Mouse (Mus musculus) G1E (cell line): ENCODE data around the gene Ncbp2. TPM values are rescaled to one million over a fixed set of nuclear protein-coding genes. Genes with fewer than 3 reads are reported as not detected.

ENCODE experiments used
- ATAC-seq: 2 replicates; pipeline ENCODE4 v1.8.0; 2016; ENCODE audit warnings: mild to moderate bottlenecking; ENCODE audit not compliant: insufficient number of reproducible peaks, poor library complexity, low FRiP score, severe bottlenecking; ENCODE audit errors: extremely low read depth
- DNase-seq: peaks from one replicate; pipeline ENCODE4 v3.0.0; 2012; ENCODE audit warnings: low spot score
- H3K27me3 ChIP-seq: 2 replicates; pipeline ENCODE4 v1.6.1; 2012; ENCODE audit warnings: mild to moderate bottlenecking, low read length, inconsistent platforms; ENCODE audit not compliant: insufficient read depth
- H3K36me3 ChIP-seq: replicated peaks from 2 replicates; pipeline ENCODE3; 2012; ENCODE audit warnings: mild to moderate bottlenecking, inconsistent platforms
- H3K4me1 ChIP-seq: 2 replicates; pipeline ENCODE4 v1.6.1; 2012; ENCODE audit warnings: low read depth, low read length, inconsistent platforms, mixed read lengths; ENCODE audit not compliant: insufficient read depth
- H3K4me3 ChIP-seq: 2 replicates; pipeline ENCODE4 v1.5.1; 2012; ENCODE audit warnings: low read depth, mild to moderate bottlenecking, inconsistent platforms, low read length, moderate library complexity, mixed read lengths
- H3K9me3 ChIP-seq: replicated peaks from 2 replicates; pipeline ENCODE4 v1.6.1; 2012; ENCODE audit warnings: inconsistent platforms
- CTCF ChIP-seq: IDR thresholded peaks from 2 replicates; pipeline ENCODE4 v1.5.1; 2012; ENCODE audit warnings: low read depth, low read length, inconsistent platforms, mixed read lengths
- GATA1 ChIP-seq: IDR thresholded peaks from 2 replicates; pipeline ENCODE4 v1.6.1; 2012; ENCODE audit warnings: borderline replicate concordance, low read length, inconsistent platforms, mixed read lengths
- GATA2 ChIP-seq: IDR thresholded peaks from 2 replicates; pipeline ENCODE4 v1.6.1; 2012; ENCODE audit warnings: low read depth, low read length, inconsistent platforms, borderline replicate concordance
- POLR2AphosphoS5 ChIP-seq: IDR thresholded peaks from 2 replicates; pipeline ENCODE4 v1.6.1; 2012; ENCODE audit warnings: low read depth, low read length, inconsistent platforms; ENCODE audit not compliant: insufficient replicate concordance
- TAL1 ChIP-seq: conservative IDR thresholded peaks from 2 replicates; pipeline ENCODE4 v1.6.1; 2012; ENCODE audit warnings: low read depth, low read length, inconsistent platforms, mixed read lengths
- polyA plus RNA-seq: library from polyadenylated mRNA; stranded (reverse); fragments of >175 nt; gene quantifications from 2 replicates; pipeline ENCODE4 v1.2.3, GENCODE M21; 2012
- total RNA-seq, 2 experiments: library from RNA; stranded (forward) in 1 of 2; stranded (reverse) in 1 of 2; fragments of 200-1000 nt in 1 of 2; fragments of >200 nt in 1 of 2; fragmentation: Nextera tagmentation in 1 of 2; gene quantifications; 2 replicates each; pipeline ENCODE4 v1.2.3; 2014 to 2017

Ncbp2 gene
- total and polyA plus RNA-seq, 3 experiments, result 33.9 to 102 (median 64.4) TPM

DNA sequence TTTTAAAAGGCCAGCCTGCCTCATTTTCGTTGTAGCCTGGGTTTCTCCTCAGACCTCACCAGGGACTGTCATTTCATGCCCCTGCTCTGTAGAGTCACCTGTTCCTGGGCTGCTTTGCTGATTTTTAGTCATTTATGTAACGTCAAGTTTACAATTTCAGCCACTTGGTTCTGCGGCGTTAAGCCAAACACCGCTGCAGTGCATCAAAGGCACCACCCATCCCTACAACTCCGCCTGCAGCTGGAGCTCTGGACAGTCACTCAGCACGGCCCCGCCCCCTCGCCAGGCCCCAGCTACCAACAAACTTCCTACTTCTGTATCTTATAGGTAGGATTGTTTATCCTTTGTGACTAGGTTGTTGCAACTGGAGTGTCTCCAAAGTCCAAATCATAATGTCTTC lies 41.4 kb upstream of the Ncbp2 start:
- TF ChIP-seq GATA1, result no peak
- TF ChIP-seq CTCF, result no peak
- no peak for TF ChIP-seq TAL1
- no peak for TF ChIP-seq POLR2AphosphoS5
- TF ChIP-seq GATA2, result no peak
- Histone ChIP-seq H3K4me3 (no peak overlapping the region), H3K36me3 (no peaks in the 10 kb centered on the region), H3K9me3 (no peaks in the 10 kb centered on the region), H3K4me1 (no peaks in the 10 kb centered on the region), H3K27me3 (peaks cover 17% of the 10 kb centered on the region; the same call in 1 of the 2 replicates)
- no peak for DNase-seq
- no peak for ATAC-seq

DNA sequence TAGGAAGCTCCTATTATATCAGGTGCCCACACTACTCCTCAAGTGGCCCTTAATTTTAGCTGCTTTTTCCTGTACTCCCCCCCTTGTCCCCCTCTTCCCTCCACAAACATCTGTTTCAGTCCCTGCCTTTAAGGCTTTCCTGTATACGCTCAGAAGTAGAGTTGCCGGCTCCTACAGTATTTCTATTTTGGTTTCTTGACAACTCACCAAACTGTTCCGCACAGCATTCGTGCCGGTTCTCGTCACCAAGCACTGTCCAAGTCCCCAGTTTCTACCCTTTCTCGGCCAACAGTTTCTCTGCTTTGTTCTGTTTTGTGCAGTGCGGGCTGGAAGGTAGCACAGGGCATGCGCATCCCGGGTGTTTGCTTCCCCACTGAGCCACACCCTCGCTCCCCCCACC lies 39.4 kb upstream of the Ncbp2 start:
- TF ChIP-seq GATA2 (no peak), CTCF (no peak), TAL1 (no peak), GATA1 (no peak), POLR2AphosphoS5 (no peak)
- H3K4me3 ChIP-seq, result no peak overlapping the region
- H3K27me3 ChIP-seq, result peaks cover 23% of the 10 kb centered on the region
- H3K4me1 ChIP-seq, result no peaks in the 10 kb centered on the region
- DNase-seq (no peak), ATAC-seq (no peak)
- H3K36me3 ChIP-seq, result no peaks in the 10 kb centered on the region
- no peaks in the 10 kb centered on the region for H3K9me3 ChIP-seq

DNA sequence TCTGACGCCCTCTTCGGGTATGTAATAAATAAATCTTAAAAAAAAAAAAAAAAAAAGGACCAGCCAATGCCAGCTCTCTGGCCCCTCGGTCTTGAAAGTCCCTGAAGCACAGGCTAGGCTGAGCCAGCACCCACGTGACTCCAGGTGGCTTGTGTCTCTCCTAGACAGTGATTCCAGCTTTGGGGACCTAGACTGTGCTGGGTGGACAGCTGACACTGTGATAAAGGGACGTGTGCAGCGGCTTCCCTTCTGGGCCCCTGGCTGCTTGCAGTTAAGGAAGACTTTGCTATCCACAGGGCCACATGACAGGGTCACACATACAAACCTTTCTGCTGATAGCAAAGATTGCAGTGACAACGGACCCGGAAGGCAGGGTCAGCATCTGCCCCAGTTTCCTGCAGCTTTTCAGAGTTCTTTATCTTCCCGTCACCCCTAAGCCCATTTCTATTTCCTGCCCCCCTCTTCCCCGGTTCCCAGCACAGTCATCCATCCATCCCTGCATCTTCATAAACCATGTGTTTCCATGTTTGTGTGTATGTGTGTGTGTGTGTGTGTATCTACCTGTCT lies 37.9 kb upstream of the Ncbp2 start:
- ATAC-seq, result no peak
- no peak overlapping the region for H3K4me3 ChIP-seq
- TF ChIP-seq POLR2AphosphoS5, result no peak
- no peak for TF ChIP-seq CTCF
- TF ChIP-seq GATA2, result no peak
- no peak for TF ChIP-seq TAL1
- no peak for TF ChIP-seq GATA1
- no peaks in the 10 kb centered on the region for H3K4me1 ChIP-seq
- no peak for DNase-seq
- peaks cover 23% of the 10 kb centered on the region for H3K27me3 ChIP-seq
- no peaks in the 10 kb centered on the region for H3K36me3 ChIP-seq
- no peaks in the 10 kb centered on the region for H3K9me3 ChIP-seq

DNA sequence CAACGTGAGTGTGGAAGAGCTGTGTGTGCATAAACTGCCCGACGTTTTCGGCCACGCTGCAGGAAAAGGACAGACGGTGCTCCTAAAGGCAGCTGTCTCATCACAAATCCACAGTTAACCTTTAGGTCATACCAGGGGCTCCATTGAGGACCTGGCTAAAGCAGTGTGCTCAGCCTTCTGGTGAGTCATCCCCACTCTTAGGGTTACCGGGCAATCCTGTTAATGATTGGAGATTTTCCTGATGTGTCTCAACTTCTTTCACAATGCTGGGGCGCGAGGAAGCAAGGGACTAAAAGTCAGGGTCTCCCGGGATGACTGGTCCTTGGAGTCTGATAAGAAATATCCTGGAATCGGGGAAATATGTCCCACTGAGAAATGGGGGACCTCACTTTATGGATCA lies 30.5 kb upstream of the Ncbp2 start:
- Histone ChIP-seq H3K4me3 (no peak overlapping the region), H3K36me3 (no peaks in the 10 kb centered on the region), H3K27me3 (peaks cover 32% of the 10 kb centered on the region), H3K4me1 (peaks cover 7% of the 10 kb centered on the region; the same call in 1 of the 2 replicates), H3K9me3 (no peaks in the 10 kb centered on the region)
- no peak for ATAC-seq
- DNase-seq, result no peak
- TF ChIP-seq GATA1 (no peak), TAL1 (no peak)

DNA sequence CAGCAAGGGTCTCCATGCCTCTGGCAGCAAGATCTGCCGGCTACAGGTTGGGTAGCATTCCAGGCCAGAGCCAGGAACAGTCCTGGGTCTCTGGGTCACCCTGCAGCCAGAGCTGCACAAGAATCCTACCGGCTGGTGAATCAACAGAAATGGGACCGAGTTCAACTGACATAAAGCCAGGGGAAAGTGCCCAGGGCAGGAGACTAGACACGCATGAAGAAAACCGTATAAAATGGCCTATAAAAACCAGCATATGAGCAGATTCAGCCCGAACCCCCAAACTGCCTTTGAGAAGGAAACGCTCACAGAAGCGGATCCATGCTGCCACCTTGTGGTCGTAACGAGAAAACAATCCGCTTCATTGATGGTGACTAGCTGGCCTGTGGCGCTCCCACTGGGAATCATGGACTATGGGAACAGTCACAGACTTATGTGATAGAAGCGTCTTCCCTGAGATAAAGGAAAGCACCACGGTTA lies 30.0 kb upstream of the Ncbp2 start:
- H3K36me3 ChIP-seq, result no peaks in the 10 kb centered on the region
- ATAC-seq (no peak; the same call in 1 of the 2 replicates), DNase-seq (peak; percentile 50)
- no peak overlapping the region for H3K4me3 ChIP-seq
- peaks cover 7% of the 10 kb centered on the region; the same call in 1 of the 2 replicates for H3K4me1 ChIP-seq
- H3K27me3 ChIP-seq, result peaks cover 30% of the 10 kb centered on the region
- H3K9me3 ChIP-seq, result no peaks in the 10 kb centered on the region
- TF ChIP-seq POLR2AphosphoS5, result no peak
- TF ChIP-seq CTCF, result peak; percentile 63

DNA sequence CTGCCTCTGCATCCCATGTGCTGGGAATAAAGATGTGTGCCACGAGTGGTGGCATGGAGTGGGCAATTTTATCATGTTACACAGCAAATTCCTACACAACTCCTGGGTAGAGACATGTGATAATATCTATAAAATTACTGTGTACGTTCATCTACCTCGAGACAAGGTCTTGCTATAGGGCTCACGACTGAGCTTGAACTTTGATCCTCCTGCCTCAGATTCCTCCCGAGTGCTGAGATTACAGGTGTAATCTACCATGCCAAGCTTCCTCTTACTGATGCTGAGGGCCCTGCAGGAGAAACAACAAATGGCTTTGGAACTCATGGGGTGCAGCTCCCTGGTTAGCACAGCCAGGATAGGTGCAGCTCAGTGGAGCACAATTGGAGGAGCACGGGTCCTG lies 23.9 kb upstream of the Ncbp2 start:
- Histone ChIP-seq H3K4me3 (no peak overlapping the region), H3K9me3 (no peaks in the 10 kb centered on the region), H3K4me1 (peaks cover 2% of the 10 kb centered on the region; the same call in 1 of the 2 replicates), H3K27me3 (peaks cover 30% of the 10 kb centered on the region), H3K36me3 (no peaks in the 10 kb centered on the region)
- ATAC-seq (no peak), DNase-seq (no peak)
- TF ChIP-seq POLR2AphosphoS5 (no peak), GATA2 (no peak), CTCF (no peak), GATA1 (no peak), TAL1 (no peak)
